Mouse (Mus musculus): Measurements from ENCODE around the gene Akr1b10. TPM values are rescaled to one million over a fixed set of nuclear protein-coding genes. Genes with fewer than 3 reads are reported as not detected.

Akr1b10 gene
- total and polyA plus RNA-seq, 3 experiments = 8.7 to 17.4 TPM; not detected in 1

GRCm38 (mm10) chr6:34353658-34354353 lies 30.2 kb upstream of the Akr1b10 start, which contains the start of gene Akr1b8:
Gene Akr1b8, plus strand, starts transcription at chr6:34354119.
- no peak within 1 kb of the TSS for H3K9ac ChIP-seq (ENCODE audit: control insufficient read depth, low read depth, low read length, poor library complexity, severe bottlenecking)

DNA sequence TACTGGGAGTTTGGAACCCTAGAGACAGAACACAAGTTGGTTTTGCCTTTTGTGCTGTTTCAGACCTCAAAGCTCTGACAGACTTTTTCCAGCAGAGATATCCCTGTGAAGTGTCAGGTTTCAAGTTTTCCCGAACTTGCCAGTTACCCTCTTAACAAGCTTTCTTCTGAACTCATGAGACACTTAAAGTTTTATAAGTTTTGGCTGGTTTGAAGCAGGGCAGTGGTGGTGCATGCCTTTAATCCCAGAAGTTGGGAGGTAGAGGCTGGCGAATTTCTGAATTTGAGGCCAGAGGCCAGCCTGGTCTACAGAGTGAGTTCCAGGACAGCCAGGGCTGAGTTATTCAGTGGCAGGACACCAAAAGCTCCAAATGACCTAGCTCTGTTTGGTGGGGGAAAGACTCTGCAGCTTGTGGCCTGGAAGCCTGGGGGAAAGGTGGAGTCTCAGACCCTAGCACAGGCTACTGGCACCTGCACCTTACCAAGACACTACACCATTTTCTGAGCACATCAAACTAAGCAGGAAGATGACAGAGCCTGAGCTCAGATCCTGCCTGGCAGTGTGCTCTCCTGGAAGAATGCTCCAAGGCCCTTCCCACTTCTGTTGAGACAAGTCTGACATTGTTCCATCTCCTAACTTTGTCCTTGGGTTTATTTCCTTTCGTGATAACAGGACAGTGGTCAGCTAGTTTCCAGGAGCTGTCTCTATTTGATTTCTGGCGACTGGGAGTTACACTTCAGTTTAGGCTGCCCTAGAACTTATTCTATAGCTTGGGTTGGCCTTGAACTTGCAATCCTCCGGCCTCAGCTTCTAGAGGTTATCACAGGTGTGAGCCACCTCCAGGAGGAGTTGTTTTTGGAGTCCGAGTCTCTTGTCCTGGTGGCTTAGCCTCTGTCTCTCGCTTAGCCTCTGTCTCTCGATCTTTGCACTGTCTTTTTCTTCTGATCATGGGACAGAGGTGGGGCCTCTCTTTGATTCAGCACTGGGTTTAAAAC lies 29.4 kb upstream of the Akr1b10 start:
- Histone ChIP-seq H3K36me3 (ENCODE audit: control insufficient read depth in 1 of 2, insufficient read depth in 2 of 2, low read length in 2 of 2) (no peaks in the 10 kb centered on the region), H3K27ac (ENCODE audit: control insufficient read depth, low read depth, low read length) (no peak overlapping the region), H3K4me1 (ENCODE audit: control insufficient read depth in 1 of 2, insufficient read depth in 2 of 2, low read length in 2 of 2) (no peaks in the 10 kb centered on the region), H3K4me3 (ENCODE audit: control insufficient read depth in 1 of 2, insufficient read depth in 1 of 2, low read depth in 2 of 2, low read length in 2 of 2) (no peak overlapping the region), H3K79me2 (ENCODE audit: control insufficient read depth, insufficient read depth, low read length, poor library complexity) (no peaks in the 10 kb centered on the region), H3K9me3 (replicated peaks; ENCODE audit: insufficient read depth, low read length) (no peaks in the 10 kb centered on the region), H3K9ac (ENCODE audit: control insufficient read depth, low read depth, low read length, poor library complexity, severe bottlenecking) (no peak overlapping the region), H3K27me3 (ENCODE audit: control insufficient read depth in 1 of 2, insufficient read depth in 2 of 2, low read length in 2 of 2) (peaks cover 3 to 4% of the 10 kb centered on the region in 2 experiments; a peak in 3 of 4 replicates)
- no peak for DNase-seq (ENCODE audit: low read depth, low spot score)
- TF ChIP-seq BHLHE40 (IDR thresholded peaks at IDR 0.05; ENCODE audit: borderline replicate concordance, low read depth, low read length) (no peak), EP300 (IDR thresholded peaks at IDR 0.05; ENCODE audit: low read depth in 1 of 2, low read length in 2 of 2) (no peak), NRF1 (IDR thresholded peaks at IDR 0.05; ENCODE audit: insufficient read depth, low read depth, low read length, poor library complexity, severe bottlenecking) (no peak), POLR2AphosphoS5 (IDR thresholded peaks at IDR 0.05; ENCODE audit: borderline replicate concordance, low read depth, low read length) (no peak), RCOR1 (IDR thresholded peaks at IDR 0.05; ENCODE audit: low read depth, low read length) (no peak), POLR2A (IDR thresholded peaks at IDR 0.05; ENCODE audit: control insufficient read depth in 1 of 2, insufficient read depth in 1 of 2, low read depth in 1 of 2, low read length in 2 of 2, poor library complexity in 1 of 2) (no peak), USF1 (IDR thresholded peaks at IDR 0.05; ENCODE audit: low read depth, low read length) (no peak), GABPA (IDR thresholded peaks at IDR 0.05; ENCODE audit: low read depth, low read length) (no peak), SIN3A (IDR thresholded peaks at IDR 0.05; ENCODE audit: low read length) (no peak), USF2 (IDR thresholded peaks at IDR 0.05; ENCODE audit: borderline replicate concordance in 1 of 2, insufficient read depth in 1 of 2, low read depth in 1 of 2, low read length in 2 of 2) (no peak), E2F4 (IDR thresholded peaks at IDR 0.05; ENCODE audit: borderline replicate concordance, low read depth, low read length) (no peak), MAZ (IDR thresholded peaks at IDR 0.05; ENCODE audit: low read depth, low read length) (no peak), MYB (IDR thresholded peaks at IDR 0.05; ENCODE audit: low read depth, low read length) (no peak), MXI1 (IDR thresholded peaks at IDR 0.05; ENCODE audit: low read depth, low read length) (no peak)

More at GRCm38 (mm10) chr6:34353658-34354353, 30.2 kb upstream of the Akr1b10 start, which contains the start of gene Akr1b8:
- DNase-seq (ENCODE audit: low read depth, low spot score) = no peak
- Histone ChIP-seq H3K4me1 (ENCODE audit: control insufficient read depth in 1 of 2, insufficient read depth in 2 of 2, low read length in 2 of 2) (no peaks in the 10 kb centered on the region), H3K36me3 (ENCODE audit: control insufficient read depth in 1 of 2, insufficient read depth in 2 of 2, low read length in 2 of 2) (no peaks in the 10 kb centered on the region), H3K9me3 (replicated peaks; ENCODE audit: insufficient read depth, low read length) (no peaks in the 10 kb centered on the region), H3K4me3 (ENCODE audit: control insufficient read depth in 1 of 2, insufficient read depth in 1 of 2, low read depth in 2 of 2, low read length in 2 of 2) (no peak within 1 kb of the TSS), H3K79me2 (ENCODE audit: control insufficient read depth, insufficient read depth, low read length, poor library complexity) (no peaks in the 10 kb centered on the region), H3K27me3 (ENCODE audit: control insufficient read depth in 1 of 2, insufficient read depth in 2 of 2, low read length in 2 of 2) (peaks cover 3 to 6% of the 10 kb centered on the region in 2 experiments; a peak in 3 of 4 replicates), H3K27ac (ENCODE audit: control insufficient read depth, low read depth, low read length) (no peak within 1 kb of the TSS)
- TF ChIP-seq MYB (IDR thresholded peaks at IDR 0.05; ENCODE audit: low read depth, low read length) = no peak
- TF ChIP-seq MAX (IDR thresholded peaks at IDR 0.05; ENCODE audit: low read length) = no peak
- no peak for TF ChIP-seq CTCF (IDR thresholded peaks at IDR 0.05 in 2 of 3, conservative IDR thresholded peaks at IDR 0.05 in 1 of 3; ENCODE audit: control insufficient read depth in 1 of 3, insufficient read depth in 1 of 3, low read depth in 2 of 3, low read length in 3 of 3, poor library complexity in 1 of 3, severe bottlenecking in 1 of 3)
- no peak for TF ChIP-seq GATA1 (IDR thresholded peaks at IDR 0.05; ENCODE audit: low read depth, low read length)
- no peak for TF ChIP-seq E2F4 (IDR thresholded peaks at IDR 0.05; ENCODE audit: borderline replicate concordance, low read depth, low read length)
- TF ChIP-seq ZMIZ1 (IDR thresholded peaks at IDR 0.05; ENCODE audit: low read depth, low read length) = no peak
- TF ChIP-seq ETS1 (IDR thresholded peaks at IDR 0.05; ENCODE audit: low read depth, low read length) = no peak
- no peak for TF ChIP-seq GABPA (IDR thresholded peaks at IDR 0.05; ENCODE audit: low read depth, low read length)
- no peak for TF ChIP-seq ZC3H11A (IDR thresholded peaks at IDR 0.05; ENCODE audit: low read depth, low read length)

Measured in MEL (cell line).